Mouse (Mus musculus): ENCODE results near the gene Cd276.
"Not testable (repeated sequence)": the region's sequence is repeated elsewhere in the genome, so short reads cannot be mapped to it uniquely, and the experiment has no call there.

The Cd276 gene

GRCm38 (mm10) chr9:58554908-58555684, at the start of gene Cd276:
Gene Cd276 (minus strand): TSS chr9:58555437.
- in situ Hi-C loops (cut with MseI, MboI), result no loop called here

- in situ Hi-C loops (cut with MseI, MboI), result no loop called here
Observed at GRCm38 (mm10) chr9:58595313-58595712, 40.1 kb upstream of the Cd276 start.

- in situ Hi-C loops (cut with MseI, MboI), result no loop called here
Observed at GRCm38 (mm10) chr9:58588657-58589056, 33.4 kb upstream of the Cd276 start.

- in situ Hi-C loops (cut with MseI, MboI), result no loop called here
Observed at GRCm38 (mm10) chr9:58584323-58584722, 29.1 kb upstream of the Cd276 start.

- in situ Hi-C loops (cut with MseI, MboI), result no loop called here
Observed at GRCm38 (mm10) chr9:58583267-58583641, 28.0 kb upstream of the Cd276 start.

GRCm38 (mm10) chr9:58582581-58583266, 27.5 kb upstream of the Cd276 start:
- in situ Hi-C loops (cut with MseI, MboI), result no loop called here

GRCm38 (mm10) chr9:58581958-58582540, 26.8 kb upstream of the Cd276 start, which contains the start of gene Nptn:
Gene Nptn (plus strand): TSS chr9:58582240.
- in situ Hi-C loops (cut with MseI, MboI), result no loop called here

GRCm38 (mm10) chr9:58581283-58581930, 26.2 kb upstream of the Cd276 start:
- in situ Hi-C loops (cut with MseI, MboI), result no loop called here

- in situ Hi-C loops (cut with MseI, MboI), result not testable (repeated sequence)
Observed at GRCm38 (mm10) chr9:58580453-58581195, 25.4 kb upstream of the Cd276 start.

- in situ Hi-C loops (cut with MseI, MboI), result loop anchor here in 1 of 2 experiments (5.0 kb wide), 1 partner anchor 36 kb away; no protein-coding TSS in a partner anchor
Observed at GRCm38 (mm10) chr9:58578669-58579068, 23.4 kb upstream of the Cd276 start.

- in situ Hi-C loops (cut with MseI, MboI), result no loop called here
Observed at GRCm38 (mm10) chr9:58571001-58571400, 15.8 kb upstream of the Cd276 start.

- in situ Hi-C loops (cut with MseI, MboI), result no loop called here
Observed at GRCm38 (mm10) chr9:58567682-58568081, 12.4 kb upstream of the Cd276 start.

GRCm38 (mm10) chr9:58565945-58566344, 10.7 kb upstream of the Cd276 start:
- in situ Hi-C loops (cut with MseI, MboI), result not testable (repeated sequence)

GRCm38 (mm10) chr9:58560211-58560610, 5.0 kb upstream of the Cd276 start:
- in situ Hi-C loops (cut with MseI, MboI), result no loop called here

GRCm38 (mm10) chr9:58557457-58558455, 2.5 kb upstream of the Cd276 start:
- in situ Hi-C loops (cut with MseI, MboI), result no loop called here

GRCm38 (mm10) chr9:58556627-58557026, 1.4 kb upstream of the Cd276 start:
- in situ Hi-C loops (cut with MseI, MboI), result no loop called here

GRCm38 (mm10) chr9:58555685-58556414, 613 bp upstream of the Cd276 start:
- in situ Hi-C loops (cut with MseI, MboI), result no loop called here

- in situ Hi-C loops (cut with MseI, MboI), result no loop called here
Observed at GRCm38 (mm10) chr9:58554056-58554907, 955 bp downstream of the Cd276 start.

All from mouse trophoblast stem cell (cell line).